Mouse (Mus musculus) cerebellum, postnatal 4 days (tissue): ENCODE results near the gene Lenep.

Source experiments
- DNase-seq, 2 experiments: peaks; one replicate each; pipeline ENCODE4 v3.0.0; 2022; ENCODE audit warnings: low spot score in 2 of 2, mixed read lengths in 1 of 2

Gene Lenep

GRCm38 (mm10) chr3:89419981-89420380 is 17.4 kb upstream of the Lenep start:
- DNase-seq = no peak

GRCm38 (mm10) chr3:89419571-89419970 is 17.0 kb upstream of the Lenep start:
- DNase-seq = no peak

- peak in 1 of 2 experiments; percentile 58 for DNase-seq
These were observed 16.3 kb upstream of the Lenep start for GRCm38 (mm10) chr3:89418861-89419250.

- peak; percentile 63 to 88 for DNase-seq
These were observed 15.7 kb upstream of the Lenep start, which contains the start of the genes Cks1b and Shc1 for GRCm38 (mm10) chr3:89418170-89418860. Gene Cks1b (minus strand): TSS chr3:89418383. Gene Shc1 (plus strand): TSS chr3:89418443.

- no peak for DNase-seq
These were observed 15.2 kb upstream of the Lenep start for GRCm38 (mm10) chr3:89417840-89418169.

- no peak for DNase-seq
These were observed 14.5 kb upstream of the Lenep start for GRCm38 (mm10) chr3:89417131-89417530.

- DNase-seq = no peak
These were observed 13.6 kb upstream of the Lenep start for GRCm38 (mm10) chr3:89416158-89416557.

GRCm38 (mm10) chr3:89411490-89412393 is 9.1 kb upstream of the Lenep start, which contains the start of gene Flad1:
Gene Flad1 (minus strand): TSS chr3:89411870.
- DNase-seq = peak; percentile 97 to 100

GRCm38 (mm10) chr3:89410864-89411263 is 8.3 kb upstream of the Lenep start:
- DNase-seq = no peak

GRCm38 (mm10) chr3:89409701-89410100 is 7.1 kb upstream of the Lenep start:
- DNase-seq = no peak

GRCm38 (mm10) chr3:89408448-89408847 is 5.9 kb upstream of the Lenep start:
- no peak for DNase-seq

GRCm38 (mm10) chr3:89406887-89407286 is 4.3 kb upstream of the Lenep start:
- DNase-seq = no peak

GRCm38 (mm10) chr3:89401329-89401728 is 1.3 kb downstream of the Lenep start:
- no peak for DNase-seq

- no peak for DNase-seq
These were observed 6.0 kb downstream of the Lenep start for GRCm38 (mm10) chr3:89396654-89397005.

- DNase-seq = peak in 1 of 2 experiments; percentile 61
These were observed 6.6 kb downstream of the Lenep start for GRCm38 (mm10) chr3:89395806-89396653.

GRCm38 (mm10) chr3:89395419-89395805 is 7.2 kb downstream of the Lenep start:
- DNase-seq = no peak

GRCm38 (mm10) chr3:89394894-89395256 is 7.7 kb downstream of the Lenep start:
- peak in 1 of 2 experiments; percentile 80 for DNase-seq

GRCm38 (mm10) chr3:89394006-89394893 is 8.3 kb downstream of the Lenep start, which contains the start of gene Zbtb7b:
Gene Zbtb7b (minus strand): TSS chr3:89394776.
- DNase-seq = peak in 1 of 2 experiments; percentile 69

GRCm38 (mm10) chr3:89393605-89394004 is 9.0 kb downstream of the Lenep start:
- DNase-seq = peak; percentile 92 to 96

GRCm38 (mm10) chr3:89392871-89393311 is 9.7 kb downstream of the Lenep start:
- no peak for DNase-seq
